Mouse (Mus musculus): ENCODE measurements at regions not wholly inside any gene's neighbourhood (a gene's known extent, or its start where the extent isn't known, plus 50 kb on each side); places are given as distances from the start of the nearest gene placed in this dataset.

- DNase-seq, result no peak
These were observed 445.9 kb upstream of the Grin3a start for GRCm38 (mm10) chr4:50291397-50291945.

GRCm38 (mm10) chr4:50286602-50287001 is 441.1 kb upstream of the Grin3a start:
- no peak for DNase-seq

DNA sequence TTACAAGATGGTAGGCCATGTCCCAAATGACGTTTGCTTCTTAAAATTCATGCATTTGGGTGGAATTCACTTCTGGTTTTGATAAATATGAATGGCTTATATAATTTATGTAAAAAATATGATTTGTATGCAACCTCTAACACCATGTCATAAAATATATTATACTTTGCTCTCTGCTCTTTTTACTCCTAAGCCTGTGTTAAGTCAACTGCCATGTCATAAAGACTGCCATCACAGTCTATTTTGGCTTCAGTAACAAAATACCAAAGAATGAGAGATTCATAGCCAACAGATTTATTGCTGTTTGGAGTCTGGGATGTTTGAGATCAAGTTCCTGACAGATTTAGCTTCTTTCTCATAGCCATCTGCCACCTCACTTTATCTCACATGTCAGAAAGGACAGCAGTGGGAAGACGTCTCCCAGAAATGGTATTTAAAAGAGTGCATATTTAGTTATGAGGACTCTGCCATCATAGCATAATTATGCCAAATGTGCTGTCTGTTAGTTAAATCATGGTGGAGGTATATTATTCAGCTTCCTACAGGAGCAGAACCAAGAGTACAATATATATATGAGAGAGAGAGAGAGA is 413.6 kb upstream of the Grin3a start:
- DNase-seq, result no peak

DNA sequence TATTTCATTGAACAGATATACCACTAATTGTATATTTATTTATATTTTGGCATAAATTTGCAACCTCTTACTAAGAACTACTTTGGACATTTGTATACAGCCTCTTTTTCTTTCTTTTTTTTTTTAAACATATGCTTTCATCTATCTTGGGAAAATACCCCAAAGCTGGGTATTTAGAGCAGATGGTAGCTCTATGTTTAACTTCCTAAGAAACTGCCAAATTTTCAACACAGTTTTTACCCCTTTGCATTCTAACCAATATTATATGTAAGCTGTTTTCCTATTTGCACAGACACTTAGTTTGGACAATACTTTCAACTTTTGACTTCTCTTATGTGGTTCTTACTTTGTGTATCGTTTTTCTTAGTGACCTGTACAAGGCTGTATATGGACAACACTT is 396.5 kb upstream of the Grin3a start:
- no peak for DNase-seq

GRCm38 (mm10) chr4:50240951-50241350 is 395.4 kb upstream of the Grin3a start:
- no peak for DNase-seq

GRCm38 (mm10) chr4:50239386-50239785 is 393.8 kb upstream of the Grin3a start:
- no peak for DNase-seq

- DNase-seq, result no peak
These were observed 389.9 kb upstream of the Grin3a start for GRCm38 (mm10) chr4:50235476-50235875.

GRCm38 (mm10) chr4:50203348-50203747 is 357.8 kb upstream of the Grin3a start:
- DNase-seq, result no peak

- peak in 1 of 2 experiments; percentile 34 for DNase-seq
These were observed 331.7 kb upstream of the Grin3a start for GRCm38 (mm10) chr4:50177196-50177595.

DNA sequence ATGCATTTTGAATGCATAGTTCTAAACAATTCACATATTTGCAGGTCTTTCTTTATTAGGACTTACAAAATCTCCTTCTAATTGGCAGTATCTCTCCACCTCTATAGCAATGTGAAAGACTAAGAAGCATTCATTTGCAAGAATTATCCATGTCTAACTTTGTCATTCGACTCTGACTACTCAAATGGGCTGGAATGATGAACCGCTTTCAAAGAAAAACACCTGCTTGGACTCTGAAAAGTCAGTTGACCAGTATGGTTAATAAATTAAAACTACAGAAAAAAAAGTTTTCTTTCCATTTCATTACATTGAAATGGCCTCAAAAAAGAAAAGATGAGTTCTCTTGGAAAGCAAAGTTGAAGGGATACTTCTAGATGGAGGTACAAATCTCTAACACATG is 331.1 kb upstream of the Grin3a start:
- DNase-seq, result peak in 1 of 2 experiments; percentile 14

DNA sequence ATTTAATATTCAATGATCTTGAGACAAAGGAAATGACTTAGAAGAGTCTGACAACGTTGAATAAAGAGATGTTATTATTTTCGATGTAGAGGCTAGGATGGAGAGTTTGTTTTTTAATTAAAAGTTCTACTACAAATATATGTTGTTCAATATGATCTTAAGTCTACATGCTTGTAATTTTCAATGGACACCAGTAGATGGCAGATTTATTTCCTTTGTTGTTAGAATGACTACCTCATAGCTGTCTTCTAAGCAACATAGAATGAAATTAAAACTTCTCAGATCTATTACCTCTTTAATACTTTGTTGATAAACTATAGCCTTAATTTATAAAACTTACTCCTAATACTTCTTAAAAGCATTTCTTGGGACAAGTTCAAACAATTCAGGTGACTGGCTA is 315.3 kb upstream of the Grin3a start:
- no peak for DNase-seq

DNA sequence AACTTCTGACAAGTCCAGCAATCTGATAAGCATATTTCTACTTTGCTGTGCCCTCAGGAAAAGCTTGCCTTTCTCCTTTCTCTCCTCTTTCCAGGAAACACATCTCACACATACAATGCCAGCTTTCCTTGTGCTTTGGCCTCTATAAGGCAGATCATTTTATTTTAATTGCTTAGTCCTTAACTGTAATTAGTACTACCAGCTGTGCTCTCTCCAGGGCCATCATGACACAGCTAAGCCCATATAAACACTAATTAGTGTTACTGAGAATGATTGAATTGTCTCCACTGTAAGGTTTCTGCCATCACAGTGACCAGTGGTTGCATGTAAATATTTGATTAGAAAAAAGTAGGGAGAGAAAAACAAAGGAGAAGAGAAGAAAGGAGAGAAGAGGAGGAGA is 300.4 kb upstream of the Grin3a start:
- DNase-seq, result no peak

DNA sequence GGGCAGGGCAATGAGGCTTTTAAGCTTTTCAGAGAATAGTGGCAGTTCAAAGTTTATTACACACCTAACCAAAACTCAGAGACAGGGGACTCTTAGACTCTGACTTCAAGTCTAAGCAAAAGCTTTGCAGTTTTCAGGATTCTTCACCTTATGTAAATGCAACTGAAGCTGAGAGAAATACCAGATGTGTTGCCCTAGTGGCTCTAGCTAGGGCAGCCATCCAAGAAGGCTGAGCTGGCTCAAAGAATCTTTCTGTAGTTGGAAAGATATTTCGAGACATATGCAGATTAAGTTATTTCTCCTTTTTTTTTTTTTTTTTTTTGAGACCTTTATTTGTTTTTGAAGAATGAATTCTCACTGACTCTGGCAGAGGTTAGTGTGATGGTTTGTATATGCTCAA is 284.7 kb upstream of the Grin3a start:
- DNase-seq, result no peak

DNA sequence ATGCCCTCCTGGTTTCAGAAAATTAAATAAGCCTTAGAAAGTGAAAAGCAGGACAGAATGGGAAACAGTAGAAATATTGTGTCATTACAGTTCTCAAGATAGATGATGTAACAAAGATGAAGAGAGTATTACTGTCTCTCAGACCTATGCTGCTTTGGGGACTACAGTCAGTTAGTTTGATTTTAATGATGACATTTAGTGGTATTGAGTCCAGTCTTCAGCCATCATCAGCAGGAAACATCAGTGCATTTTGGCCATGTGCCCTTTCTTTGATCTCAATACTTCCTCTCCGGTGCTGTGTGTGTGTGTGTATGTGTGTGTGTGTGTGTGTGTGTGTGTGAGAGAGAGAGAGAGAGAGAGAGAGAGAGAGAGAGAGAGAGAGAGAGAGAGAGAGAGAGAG is 261.0 kb upstream of the Grin3a start:
- no peak for DNase-seq

DNA sequence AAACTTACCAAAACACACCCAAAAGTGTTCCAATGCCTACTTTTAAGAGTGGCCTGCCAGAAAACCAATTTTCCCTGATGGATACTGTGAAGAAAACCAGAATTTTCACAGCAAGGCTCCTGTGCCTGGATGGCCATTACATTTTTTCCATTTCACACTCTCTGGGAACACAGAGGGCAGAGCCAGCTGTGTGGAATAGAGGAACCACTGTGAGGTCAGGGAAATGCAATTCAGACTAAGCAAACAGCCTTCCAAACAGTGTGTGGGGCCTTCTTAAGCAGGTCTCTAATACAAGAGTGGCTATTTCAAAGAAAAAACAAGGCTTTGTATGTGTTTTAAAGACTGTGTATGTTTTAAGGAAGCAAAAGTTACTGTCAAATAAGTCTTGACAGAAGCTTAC is 242.3 kb upstream of the Grin3a start:
- no peak for DNase-seq

GRCm38 (mm10) chr4:50086676-50087075 is 241.1 kb upstream of the Grin3a start:
- DNase-seq, result no peak

GRCm38 (mm10) chr4:50055519-50055918 is 210.0 kb upstream of the Grin3a start:
- DNase-seq, result no peak

- no peak for DNase-seq
These were observed 195.9 kb upstream of the Grin3a start for GRCm38 (mm10) chr4:50041476-50041875.

- DNase-seq, result peak in 1 of 2 experiments; percentile 31
These were observed 190.5 kb upstream of the Grin3a start for GRCm38 (mm10) chr4:50036079-50036478.

GRCm38 (mm10) chr4:50025356-50025755 is 179.8 kb upstream of the Grin3a start:
- no peak for DNase-seq

Measured in kidney, postnatal 36 days (tissue).